Mouse (Mus musculus): Measurements from ENCODE around the gene Utp15. TPM values are rescaled to one million over a fixed set of nuclear protein-coding genes. Genes with fewer than 3 reads are reported as not detected.
A peak's percentile ranks its signal among the peaks of the same experiment; 100 is the strongest.

The Utp15 gene
- polyA plus RNA-seq, 1 experiment from 2014 or later: 9.5 TPM

- Histone ChIP-seq H3K4me1 (replicated peaks; ENCODE audit: control insufficient read depth, insufficient read depth) (no peaks in the 10 kb centered on the region), H3K27ac (replicated peaks) (no peak overlapping the region), H3K9me3 (ENCODE audit: control insufficient read depth, low read length) (no peaks in the 10 kb centered on the region), H3K27me3 (ENCODE audit: control insufficient read depth, insufficient read depth, low read length) (no peaks in the 10 kb centered on the region), H3K36me3 (ENCODE audit: control insufficient read depth, insufficient read depth, low read length) (no peaks in the 10 kb centered on the region), H3K4me3 (ENCODE audit: low read depth, low read length) (no peak overlapping the region), H3K4me2 (replicated peaks; ENCODE audit: low read depth) (no peak overlapping the region), H3K9ac (ENCODE audit: low read length) (no peak overlapping the region)
- ATAC-seq (ENCODE audit: low FRiP score, low TSS enrichment) (no peak), DNase-seq (ENCODE audit: low spot score) (no peak)
- peak; percentile 48 for TF ChIP-seq CTCF (IDR thresholded peaks at IDR 0.05; ENCODE audit: low read depth)
- no peak for TF ChIP-seq EP300 (optimal IDR thresholded peaks at IDR 0.05)
- 39% methylated on average over 2 of the region's 2 CpGs for WGBS
Measured at GRCm38 (mm10) chr13:98290719-98291118, 27.9 kb upstream of the Utp15 start.

- Histone ChIP-seq H3K4me1 (replicated peaks; ENCODE audit: control insufficient read depth, insufficient read depth) (no peaks in the 10 kb centered on the region), H3K36me3 (ENCODE audit: control insufficient read depth, insufficient read depth, low read length) (no peaks in the 10 kb centered on the region), H3K9ac (ENCODE audit: low read length) (no peak overlapping the region), H3K27me3 (ENCODE audit: control insufficient read depth, insufficient read depth, low read length) (no peaks in the 10 kb centered on the region), H3K27ac (replicated peaks) (no peak overlapping the region), H3K4me2 (replicated peaks; ENCODE audit: low read depth) (no peak overlapping the region), H3K9me3 (ENCODE audit: control insufficient read depth, low read length) (no peaks in the 10 kb centered on the region), H3K4me3 (ENCODE audit: low read depth, low read length) (no peak overlapping the region)
- ATAC-seq (ENCODE audit: low FRiP score, low TSS enrichment): no peak
- WGBS: 66% methylated on average over 12 of the region's 12 CpGs
- no peak for TF ChIP-seq CTCF (IDR thresholded peaks at IDR 0.05; ENCODE audit: low read depth)
- TF ChIP-seq EP300 (optimal IDR thresholded peaks at IDR 0.05): no peak
- no peak for DNase-seq (ENCODE audit: low spot score)
Measured at GRCm38 (mm10) chr13:98280990-98281650, 18.3 kb upstream of the Utp15 start.

GRCm38 (mm10) chr13:98279686-98280085 is 16.8 kb upstream of the Utp15 start, which contains the start of gene Gm21976:
Gene Gm21976 (plus strand): TSS chr13:98279887.
- TF ChIP-seq CTCF (IDR thresholded peaks at IDR 0.05; ENCODE audit: low read depth): no peak
- TF ChIP-seq EP300 (optimal IDR thresholded peaks at IDR 0.05): no peak
- no peak within 1 kb of the TSS for H3K4me3 ChIP-seq (ENCODE audit: low read depth, low read length)
- H3K9me3 ChIP-seq (ENCODE audit: control insufficient read depth, low read length): no peaks in the 10 kb centered on the region
- no peaks in the 10 kb centered on the region for H3K4me1 ChIP-seq (replicated peaks; ENCODE audit: control insufficient read depth, insufficient read depth)
- H3K4me2 ChIP-seq (replicated peaks; ENCODE audit: low read depth): no peak within 1 kb of the TSS
- no peaks in the 10 kb centered on the region for H3K27me3 ChIP-seq (ENCODE audit: control insufficient read depth, insufficient read depth, low read length)
- no peaks in the 10 kb centered on the region for H3K36me3 ChIP-seq (ENCODE audit: control insufficient read depth, insufficient read depth, low read length)
- ATAC-seq (ENCODE audit: low FRiP score, low TSS enrichment): no peak
- no peak within 1 kb of the TSS for H3K9ac ChIP-seq (ENCODE audit: low read length)
- WGBS: 71% methylated on average over 5 of the region's 5 CpGs
- H3K27ac ChIP-seq (replicated peaks): no peak within 1 kb of the TSS
- DNase-seq (ENCODE audit: low spot score): no peak

GRCm38 (mm10) chr13:98277501-98277900 is 14.7 kb upstream of the Utp15 start:
- TF ChIP-seq EP300 (optimal IDR thresholded peaks at IDR 0.05): no peak
- TF ChIP-seq CTCF (IDR thresholded peaks at IDR 0.05; ENCODE audit: low read depth): peak; percentile 42; the same call in 1 of the 2 replicates
- no peak overlapping the region for H3K27ac ChIP-seq (replicated peaks)
- ATAC-seq (ENCODE audit: low FRiP score, low TSS enrichment): no peak
- WGBS: 84% methylated on average over 2 of the region's 2 CpGs
- H3K4me1 ChIP-seq (replicated peaks; ENCODE audit: control insufficient read depth, insufficient read depth): no peaks in the 10 kb centered on the region
- H3K36me3 ChIP-seq (ENCODE audit: control insufficient read depth, insufficient read depth, low read length): peaks cover 8% of the 10 kb centered on the region; the same call in 1 of the 2 replicates
- H3K9me3 ChIP-seq (ENCODE audit: control insufficient read depth, low read length): no peaks in the 10 kb centered on the region
- no peak for DNase-seq (ENCODE audit: low spot score)
- no peak overlapping the region for H3K9ac ChIP-seq (ENCODE audit: low read length)
- no peak overlapping the region for H3K4me3 ChIP-seq (ENCODE audit: low read depth, low read length)
- no peak overlapping the region for H3K4me2 ChIP-seq (replicated peaks; ENCODE audit: low read depth)
- no peaks in the 10 kb centered on the region for H3K27me3 ChIP-seq (ENCODE audit: control insufficient read depth, insufficient read depth, low read length)

GRCm38 (mm10) chr13:98276253-98276652 is 13.4 kb upstream of the Utp15 start:
- Histone ChIP-seq H3K27me3 (ENCODE audit: control insufficient read depth, insufficient read depth, low read length) (no peaks in the 10 kb centered on the region), H3K27ac (replicated peaks) (no peak overlapping the region), H3K9me3 (ENCODE audit: control insufficient read depth, low read length) (no peaks in the 10 kb centered on the region), H3K9ac (ENCODE audit: low read length) (no peak overlapping the region), H3K4me1 (replicated peaks; ENCODE audit: control insufficient read depth, insufficient read depth) (no peaks in the 10 kb centered on the region), H3K36me3 (ENCODE audit: control insufficient read depth, insufficient read depth, low read length) (peaks cover 17% of the 10 kb centered on the region), H3K4me3 (ENCODE audit: low read depth, low read length) (no peak overlapping the region), H3K4me2 (replicated peaks; ENCODE audit: low read depth) (no peak overlapping the region)
- TF ChIP-seq CTCF (IDR thresholded peaks at IDR 0.05; ENCODE audit: low read depth): no peak
- TF ChIP-seq EP300 (optimal IDR thresholded peaks at IDR 0.05): no peak
- WGBS: 87% methylated on average over 7 of the region's 7 CpGs
- DNase-seq (ENCODE audit: low spot score) (no peak), ATAC-seq (ENCODE audit: low FRiP score, low TSS enrichment) (no peak)

- no peak for ATAC-seq (ENCODE audit: low FRiP score, low TSS enrichment)
- Histone ChIP-seq H3K9me3 (ENCODE audit: control insufficient read depth, low read length) (no peaks in the 10 kb centered on the region), H3K27ac (replicated peaks) (no peak overlapping the region), H3K4me3 (ENCODE audit: low read depth, low read length) (no peak overlapping the region), H3K27me3 (ENCODE audit: control insufficient read depth, insufficient read depth, low read length) (no peaks in the 10 kb centered on the region), H3K9ac (ENCODE audit: low read length) (no peak overlapping the region), H3K4me2 (replicated peaks; ENCODE audit: low read depth) (no peak overlapping the region), H3K36me3 (ENCODE audit: control insufficient read depth, insufficient read depth, low read length) (peaks cover 21% of the 10 kb centered on the region), H3K4me1 (replicated peaks; ENCODE audit: control insufficient read depth, insufficient read depth) (no peaks in the 10 kb centered on the region)
- TF ChIP-seq EP300 (optimal IDR thresholded peaks at IDR 0.05) (no peak), CTCF (IDR thresholded peaks at IDR 0.05; ENCODE audit: low read depth) (no peak)
- no peak for DNase-seq (ENCODE audit: low spot score)
- WGBS: 66% methylated on average over 4 of the region's 4 CpGs
Measured at GRCm38 (mm10) chr13:98275646-98276045, 12.8 kb upstream of the Utp15 start.
